15 mouse cellular contexts compared by ENCODE assay signal in the genomic region with DNA sequence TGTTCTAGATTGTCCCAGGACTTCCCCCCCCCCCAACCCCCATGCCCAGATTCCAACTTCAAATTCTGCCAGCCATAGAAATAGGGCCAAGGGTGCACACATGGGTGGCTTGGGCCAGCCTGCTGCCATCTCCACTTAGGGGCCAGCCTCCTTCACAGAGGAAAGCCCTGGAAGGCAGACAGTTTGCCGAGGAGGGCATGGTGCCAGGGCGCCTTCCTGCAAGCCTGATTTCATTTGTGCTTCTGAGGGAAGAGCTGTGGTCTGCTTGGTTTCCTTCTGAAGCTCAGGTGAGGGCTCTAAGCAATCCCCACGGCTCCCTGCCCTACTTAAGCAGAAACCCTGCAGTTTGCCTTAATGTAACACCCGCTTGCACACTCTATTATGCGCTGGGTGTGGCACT. TPM values are rescaled to one million over a fixed set of nuclear protein-coding genes. Genes with fewer than 3 reads are reported as not detected.
DNase-seq lines count a peak whose midpoint lies in the region.
"Had no signal": no experiment of that assay in that cellular context is flagged by ENCODE, and none has a peak within 500 bp of the region (broad histone marks: within the 10 kb centered on the region; RNA-seq: fewer than 3 reads in every experiment).

No protein-coding gene starts in this region.

- peak; percentile 8 for DNase-seq in adrenal gland, postnatal 14 days
- no peak for DNase-seq in adrenal gland, adult 18-20 months (ENCODE audit: low spot score in 2 of 2)
- peak; percentile 23 for DNase-seq in right cerebral cortex, postnatal 14 days
- DNase-seq in right cerebral cortex, adult 2 months (ENCODE audit: low spot score in 2 of 2) = no peak
- peak; percentile 74 for DNase-seq in cerebellum, adult 9-10 months
- DNase-seq in cerebellum, postnatal 4 days (ENCODE audit: low spot score in 2 of 2) = peak; percentile 29 to 79
- no peak for DNase-seq in kidney, adult 8-10 months
- DNase-seq in testis, postnatal 14 days (ENCODE audit: low spot score) = no peak
- DNase-seq: gastrocnemius, postnatal 14 days; heart, adult 11 months; kidney, postnatal 36 days; lung, postnatal 36 days had no signal

RNA-seq across cellular contexts. Expression of gene Tcl1, which starts 52.3 kb away (rescaled TPM):
- total RNA-seq in adrenal gland, postnatal 14 days (2021) = not detected in 2 replicates
- total RNA-seq in adrenal gland, adult 18-20 months (2021) = not detected
- total RNA-seq: gastrocnemius, postnatal 14 days; hematopoietic stem cell, adult 5-6 weeks; left cerebral cortex, adult 18-20 months; left cerebral cortex, postnatal 36 days had no signal

RNA-seq across cellular contexts. Expression of gene Tunar, which starts 58.8 kb away (rescaled TPM):
- 0.37 and 0.56 TPM in 2 replicates for total RNA-seq in adrenal gland, postnatal 14 days (2021)
- total RNA-seq in adrenal gland, adult 18-20 months (2021) = under 1 TPM; 0.38 to 0.40 TPM
- total RNA-seq: gastrocnemius, postnatal 14 days; hematopoietic stem cell, adult 5-6 weeks had no signal

Comparison
In these comparisons a context has a peak if more than half of its experiments do, and no peak if none do; other contexts are left out.
1. DNase-seq: peak in adrenal gland, postnatal 14 days (single experiment), right cerebral cortex, postnatal 14 days (single experiment), cerebellum, adult 9-10 months (single experiment) and cerebellum, postnatal 4 days (2 of 2); none in adrenal gland, adult 18-20 months (0 of 2), right cerebral cortex, adult 2 months (0 of 2), kidney, adult 8-10 months (0 of 2) and testis, postnatal 14 days (single experiment).